In genomic region chr1:172046938-172047337, GRCm38 (mm10) we compare ENCODE assay signal across 9 mouse cellular contexts. TPM values are rescaled to one million over a fixed set of nuclear protein-coding genes. Genes with fewer than 3 reads are reported as not detected.
DNase-seq lines count a peak whose midpoint lies in the region; ATAC-seq lines count a peak whose summit lies in the region.
"Had no signal": no experiment of that assay in that cellular context is flagged by ENCODE, and none has a peak within 500 bp of the region (broad histone marks: within the 10 kb centered on the region; RNA-seq: fewer than 3 reads in every experiment).

No protein-coding gene starts in this region.

- peak; percentile 49; the same call in 1 of the 2 replicates for ATAC-seq in limb, embryonic 12.5 days (ENCODE audit: insufficient number of reproducible peaks, insufficient read depth, low FRiP score, low TSS enrichment, low read depth)

- H3K36me3 ChIP-seq in limb, embryonic 12.5 days = no peaks in the 10 kb centered on the region

- no peak overlapping the region for H3K4me3 ChIP-seq in limb, embryonic 12.5 days (replicated peaks)

- 10% methylated on average over 5 of the region's 5 CpGs for WGBS in limb, embryonic 12.5 days

- no peak overlapping the region for H3K4me2 ChIP-seq in limb, embryonic 12.5 days

- H3K4me1 ChIP-seq in limb, embryonic 12.5 days (replicated peaks) = peaks cover 18% of the 10 kb centered on the region

- no peak overlapping the region for H3K27ac ChIP-seq in limb, embryonic 12.5 days

- H3K9ac ChIP-seq in limb, embryonic 12.5 days (replicated peaks) = no peak overlapping the region

- no peaks in the 10 kb centered on the region for H3K9me3 ChIP-seq in limb, embryonic 12.5 days

- DNase-seq in 416B (ENCODE audit: low read depth) (peak; percentile 89), MN1 (ENCODE audit: low spot score) (peak; percentile 88)
- peak; percentile 49 for DNase-seq in cerebellum, adult 9-11 months
- DNase-seq in frontal cortex, postnatal 25 days (ENCODE audit: low spot score in 2 of 2) = peak; percentile 51 to 62
- DNase-seq in hindlimb bud, embryonic 11.5 days (ENCODE audit: extremely low spot score, low read depth, low spot score) = peak; percentile 54
- DNase-seq in naive thymus-derived CD4-positive, alpha-beta T cell, adult 2 months (ENCODE audit: low read depth) = peak; percentile 84
- peak; percentile 84 for DNase-seq in testis, postnatal 10 days (ENCODE audit: low spot score)

- peaks cover 44% of the 10 kb centered on the region for H3K27me3 ChIP-seq in limb, embryonic 12.5 days

RNA-seq across cellular contexts. Expression of gene Nhlh1, which starts 10.4 kb away (rescaled TPM):
- polyA plus RNA-seq in limb, embryonic 12.5 days (2016; fragmentation: Nextera tagmentation; extraction: Ambion mirVana) = 0.14 TPM in 1 of 2 replicates, not detected in the other
- polyA plus RNA-seq: gonadal fat pad, adult 2 months had no signal

RNA-seq across cellular contexts. Expression of gene Vangl2, which starts 18.7 kb away (rescaled TPM):
- 23.2 and 23.7 TPM in 2 replicates for polyA plus RNA-seq in limb, embryonic 12.5 days (2016; fragmentation: Nextera tagmentation; extraction: Ambion mirVana)

RNA-seq across cellular contexts. Expression of gene Copa, which starts 35.4 kb away (rescaled TPM):
- 219 and 228 TPM in 2 replicates for polyA plus RNA-seq in limb, embryonic 12.5 days (2016; fragmentation: Nextera tagmentation; extraction: Ambion mirVana)

RNA-seq across cellular contexts. Expression of gene Ncstn, which starts 35.7 kb away (rescaled TPM):
- polyA plus RNA-seq in limb, embryonic 12.5 days (2016; fragmentation: Nextera tagmentation; extraction: Ambion mirVana) = 86.6 and 96.6 TPM in 2 replicates
